In genomic region chr7:141408833-141409232, GRCm38 (mm10) we compare ENCODE assay signal across 1 mouse cellular context.
TF ChIP-seq lines count a peak whose summit lies in the region.

No protein-coding gene starts in this region.

TF ChIP-seq in CH12.LX, 34 proteins besides CTCF, POLR2A, EP300 and RAD21:
- TF ChIP-seq MAZ (IDR thresholded peaks at IDR 0.05; ENCODE audit: low read depth, low read length) (no peak), RCOR1 (conservative IDR thresholded peaks at IDR 0.05; ENCODE audit: low read depth, low read length) (no peak), PAX5 (IDR thresholded peaks at IDR 0.05; ENCODE audit: low read length) (no peak), CHD1 (IDR thresholded peaks at IDR 0.05; ENCODE audit: low read depth, low read length) (no peak), ZKSCAN1 (IDR thresholded peaks at IDR 0.05; ENCODE audit: borderline replicate concordance, low read depth, low read length) (no peak), CHD2 (IDR thresholded peaks at IDR 0.05; ENCODE audit: low read length) (no peak), ZMIZ1 (IDR thresholded peaks at IDR 0.05; ENCODE audit: low read depth, low read length) (no peak), NELFE (IDR thresholded peaks at IDR 0.05; ENCODE audit: low read depth, low read length) (no peak; the same call in 1 of the 2 replicates), ELF1 (IDR thresholded peaks at IDR 0.05; ENCODE audit: low read depth, low read length) (peak; percentile 32; the same call in 1 of the 2 replicates), MYC (IDR thresholded peaks at IDR 0.05; ENCODE audit: low read depth, low read length) (0 out of 2 replicates have a peak, but pooled peaks have one; percentile 29), MAX (IDR thresholded peaks at IDR 0.05; ENCODE audit: low read length) (no peak; the same call in 1 of the 2 replicates), NRF1 (IDR thresholded peaks at IDR 0.05; ENCODE audit: low read depth, low read length) (no peak), USF1 (IDR thresholded peaks at IDR 0.05; ENCODE audit: low read depth, low read length) (no peak), KAT2A (IDR thresholded peaks at IDR 0.05; ENCODE audit: insufficient replicate concordance, low read length) (no peak), TCF12 (IDR thresholded peaks at IDR 0.05; ENCODE audit: low read depth, low read length) (no peak), ZC3H11A (IDR thresholded peaks at IDR 0.05; ENCODE audit: low read depth, low read length) (peak; percentile 44), MAFK (IDR thresholded peaks at IDR 0.05; ENCODE audit: insufficient replicate concordance, low read length) (no peak), GABPA (IDR thresholded peaks at IDR 0.05; ENCODE audit: insufficient replicate concordance, low read depth, low read length) (no peak), ZNF384 (IDR thresholded peaks at IDR 0.05; ENCODE audit: low read depth, low read length) (no peak), BHLHE40 (IDR thresholded peaks at IDR 0.05; ENCODE audit: low read depth, low read length) (no peak), TBP (conservative IDR thresholded peaks at IDR 0.05; ENCODE audit: low read depth, low read length) (no peak), SIN3A (IDR thresholded peaks at IDR 0.05; ENCODE audit: low read length) (no peak), IRF4 (IDR thresholded peaks at IDR 0.05; ENCODE audit: low read depth, low read length) (0 out of 2 replicates have a peak, but pooled peaks have one; percentile 33), JUND (conservative IDR thresholded peaks at IDR 0.05; ENCODE audit: low read depth, low read length) (no peak), E2F4 (IDR thresholded peaks at IDR 0.05; ENCODE audit: insufficient replicate concordance, low read depth, low read length) (peak; percentile 73; the same call in 1 of the 2 replicates), USF2 (conservative IDR thresholded peaks at IDR 0.05; ENCODE audit: low read depth, low read length) (no peak), JUN (IDR thresholded peaks at IDR 0.05; ENCODE audit: insufficient read depth, low read depth, low read length) (no peak), SMC3 (IDR thresholded peaks at IDR 0.05; ENCODE audit: low read depth, low read length) (peak; percentile 92), MXI1 (IDR thresholded peaks at IDR 0.05; ENCODE audit: low read depth, low read length) (no peak), HCFC1 (IDR thresholded peaks at IDR 0.05; ENCODE audit: low read depth, low read length) (no peak), ETS1 (conservative IDR thresholded peaks at IDR 0.05; ENCODE audit: low read depth, low read length) (no peak), UBTF (IDR thresholded peaks at IDR 0.05; ENCODE audit: low read depth, low read length) (no peak), MEF2A (IDR thresholded peaks at IDR 0.05; ENCODE audit: borderline replicate concordance, low read depth, low read length) (no peak), POLR2AphosphoS2 (IDR thresholded peaks at IDR 0.05; ENCODE audit: low read depth, low read length) (no peak)
TF ChIP-seq in CH12.LX: peak in this region for 6.
